Mouse (Mus musculus): ENCODE results near the gene Nck2.

Nck2 gene

GRCm38 (mm10) chr1:43571105-43571504, 126.7 kb downstream of the Nck2 start:
- no peak for DNase-seq (ENCODE audit: low read depth, low spot score)

- no peak for DNase-seq (ENCODE audit: low read depth, low spot score)
These were observed 130.5 kb downstream of the Nck2 start for GRCm38 (mm10) chr1:43574793-43575304.

DNA sequence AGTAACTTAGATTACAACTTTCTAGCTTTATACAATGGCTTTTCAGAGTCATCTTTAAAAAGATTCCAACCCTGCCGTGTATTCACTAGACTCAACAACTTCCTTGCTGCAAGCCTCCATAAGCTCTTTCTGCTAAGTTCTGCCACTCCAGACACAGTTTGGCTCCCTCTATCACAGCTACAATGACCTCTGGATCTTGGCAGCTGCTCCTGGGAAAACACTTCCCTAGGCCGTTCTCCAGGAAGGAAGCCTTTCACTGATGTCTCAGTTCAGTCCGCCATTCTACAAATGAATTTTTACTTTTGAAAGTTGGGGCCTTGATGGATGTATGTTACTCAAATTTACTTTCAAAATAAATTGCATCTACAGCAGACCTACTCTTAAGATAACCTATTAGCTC, 133.0 kb downstream of the Nck2 start:
- no peak for DNase-seq (ENCODE audit: low read depth, low spot score)

GRCm38 (mm10) chr1:43583564-43583963, 139.2 kb downstream of the Nck2 start:
- no peak for DNase-seq (ENCODE audit: low read depth, low spot score)

GRCm38 (mm10) chr1:43589001-43589400, 144.6 kb downstream of the Nck2 start:
- DNase-seq (ENCODE audit: low read depth, low spot score), result no peak

DNA sequence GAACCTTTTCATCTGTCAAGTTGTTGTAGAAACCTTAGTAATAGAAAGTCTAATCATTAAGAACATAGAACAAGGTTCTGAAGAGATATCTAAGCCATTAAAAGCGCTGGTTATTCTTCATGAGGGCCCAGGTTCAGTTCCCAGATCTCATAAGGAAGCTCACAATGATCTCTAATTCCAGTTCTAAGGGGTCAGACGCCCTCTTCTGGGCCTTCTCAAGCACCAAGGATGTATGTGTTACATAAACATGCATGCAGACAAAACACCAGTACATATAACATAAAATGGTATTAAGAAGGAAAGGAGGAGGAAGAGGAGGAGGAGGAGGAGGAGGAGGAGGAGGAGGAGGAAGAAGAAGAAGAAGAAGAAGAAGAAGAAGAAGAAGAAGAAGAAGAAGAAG, 145.5 kb downstream of the Nck2 start:
- no peak for DNase-seq (ENCODE audit: low read depth, low spot score)

DNA sequence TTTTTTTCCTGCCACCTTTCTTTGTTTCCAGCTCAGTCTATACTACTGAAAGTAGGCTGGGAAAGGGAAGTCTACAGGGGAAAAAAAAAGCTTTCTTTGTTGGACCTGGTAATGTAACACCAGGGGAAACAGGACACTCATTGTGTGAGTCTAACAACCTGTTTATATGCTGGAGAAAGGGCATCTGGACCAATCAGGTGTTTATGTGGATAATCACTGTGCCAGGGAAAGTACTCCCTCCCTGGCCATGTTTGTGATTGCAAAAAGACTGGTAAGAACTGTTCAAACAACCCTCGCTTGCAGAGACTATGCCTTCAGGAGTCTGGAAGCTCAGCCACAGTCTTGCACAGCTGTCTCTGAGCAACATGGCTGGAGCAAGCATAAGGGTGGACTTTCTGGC, 146.3 kb downstream of the Nck2 start:
- DNase-seq (ENCODE audit: low read depth, low spot score), result no peak

- DNase-seq (ENCODE audit: low read depth, low spot score), result no peak
These were observed 148.7 kb downstream of the Nck2 start for GRCm38 (mm10) chr1:43593069-43593468.

DNA sequence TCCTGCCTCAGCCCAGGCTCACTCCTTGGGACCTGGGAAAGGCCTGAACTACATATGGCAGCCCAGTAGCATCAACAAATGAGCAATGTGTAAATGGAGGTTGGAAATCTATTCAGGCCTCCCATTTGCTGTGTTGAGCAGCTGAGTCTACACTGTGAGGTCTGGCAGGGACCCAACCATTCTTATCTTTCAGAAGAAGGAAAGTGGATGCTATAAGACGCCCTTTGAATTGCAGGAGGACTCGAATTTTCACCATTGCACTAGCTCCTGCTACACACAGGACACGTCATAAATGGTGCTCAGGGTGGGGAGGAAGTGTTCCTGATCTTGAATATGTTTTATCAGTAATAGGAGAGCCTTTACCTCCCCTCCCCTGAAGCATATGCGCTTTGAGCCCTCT, 150.4 kb downstream of the Nck2 start:
- no peak for DNase-seq (ENCODE audit: low read depth, low spot score)

- no peak for DNase-seq (ENCODE audit: low read depth, low spot score)
These were observed 153.4 kb downstream of the Nck2 start for GRCm38 (mm10) chr1:43597731-43598130.

- DNase-seq (ENCODE audit: low read depth, low spot score), result no peak
These were observed 155.1 kb downstream of the Nck2 start for GRCm38 (mm10) chr1:43599483-43599882.

DNA sequence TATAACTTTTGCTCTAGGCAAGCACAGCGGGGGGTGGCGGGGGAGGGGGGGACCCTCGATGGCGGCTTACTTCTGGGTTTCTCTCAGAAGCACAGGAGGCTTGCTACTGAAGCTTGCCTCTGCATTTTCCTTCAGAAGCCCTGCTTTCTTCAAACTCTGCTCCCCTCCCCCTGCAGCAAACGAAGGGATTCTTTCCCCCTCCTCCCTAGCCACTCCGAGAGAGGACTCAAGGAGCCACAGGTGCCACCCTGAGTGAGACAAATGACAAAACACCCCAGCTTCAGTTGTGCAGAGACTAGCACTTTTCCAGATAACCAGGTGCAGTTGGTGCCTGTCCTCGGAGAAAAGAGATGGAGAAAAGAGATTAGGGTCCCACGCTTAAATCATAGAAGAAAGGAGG, 156.7 kb downstream of the Nck2 start:
- no peak for DNase-seq (ENCODE audit: low read depth, low spot score)

GRCm38 (mm10) chr1:43615948-43616347, 171.6 kb downstream of the Nck2 start:
- DNase-seq (ENCODE audit: low read depth, low spot score), result no peak
